Mouse (Mus musculus) neural tube, embryonic 13.5 days (tissue): ENCODE results near the gene Nsl1. TPM values are rescaled to one million over a fixed set of nuclear protein-coding genes. Genes with fewer than 3 reads are reported as not detected.

Experiments used
- ATAC-seq: fragments of 200-750 bp; cut with Nextera tagmentation; 2 replicates; pipeline ENCODE4 v1.8.0; 2017; ENCODE audit warnings: low read depth, mild to moderate bottlenecking, moderate TSS enrichment, moderate library complexity
- H3K27ac ChIP-seq: fragments of 300-500 bp; sonication (generic); replicated peaks from 2 replicates; pipeline ENCODE4 v1.5.1; 2015; ENCODE audit warnings: moderate library complexity, mild to moderate bottlenecking, inconsistent platforms
- H3K27me3 ChIP-seq: fragments of 300-500 bp; sonication (generic); 2 replicates; pipeline ENCODE4 v1.6.1; 2015; ENCODE audit warnings: mild to moderate bottlenecking, inconsistent platforms
- H3K36me3 ChIP-seq: fragments of 300-500 bp; sonication (generic); 2 replicates; pipeline ENCODE4 v1.6.1; 2015; ENCODE audit warnings: mild to moderate bottlenecking, inconsistent platforms
- H3K4me1 ChIP-seq: fragments of 300-500 bp; sonication (generic); replicated peaks from 2 replicates; pipeline ENCODE4 v1.6.1; 2015; ENCODE audit warnings: inconsistent platforms
- H3K4me2 ChIP-seq: fragments of 300-500 bp; sonication (generic); 2 replicates; pipeline ENCODE4 v1.6.1; 2015; ENCODE audit warnings: inconsistent platforms, mild to moderate bottlenecking, moderate library complexity
- H3K4me3 ChIP-seq: fragments of 300-500 bp; sonication (generic); 2 replicates; pipeline ENCODE4 v1.5.1; 2015; ENCODE audit warnings: mild to moderate bottlenecking, inconsistent platforms
- H3K9ac ChIP-seq: fragments of 300-500 bp; sonication (generic); 2 replicates; pipeline ENCODE4 v1.6.1; 2015; ENCODE audit warnings: moderate library complexity, mild to moderate bottlenecking, inconsistent platforms
- H3K9me3 ChIP-seq: fragments of 300-500 bp; sonication (generic); 2 replicates; pipeline ENCODE4 v1.6.1; 2016; ENCODE audit warnings: inconsistent platforms
- WGBS: fragments of 180-500 bp; shearing (Covaris S2); methylation state at CpG from one replicate; pipeline ENCODE4 v1.1.7; 2015; 5-methylcytosine and 5-hydroxymethylcytosine counted together
- polyA plus RNA-seq: library from polyadenylated mRNA; unstranded; fragments of >200 nt; fragmentation: Nextera tagmentation; extraction: Ambion mirVana; gene quantifications from 2 replicates; pipeline ENCODE4 v1.2.1, GENCODE M21; 2015

Nsl1 gene
- polyA plus RNA-seq, 1 experiment from 2014 or later, result 4.9 TPM

DNA sequence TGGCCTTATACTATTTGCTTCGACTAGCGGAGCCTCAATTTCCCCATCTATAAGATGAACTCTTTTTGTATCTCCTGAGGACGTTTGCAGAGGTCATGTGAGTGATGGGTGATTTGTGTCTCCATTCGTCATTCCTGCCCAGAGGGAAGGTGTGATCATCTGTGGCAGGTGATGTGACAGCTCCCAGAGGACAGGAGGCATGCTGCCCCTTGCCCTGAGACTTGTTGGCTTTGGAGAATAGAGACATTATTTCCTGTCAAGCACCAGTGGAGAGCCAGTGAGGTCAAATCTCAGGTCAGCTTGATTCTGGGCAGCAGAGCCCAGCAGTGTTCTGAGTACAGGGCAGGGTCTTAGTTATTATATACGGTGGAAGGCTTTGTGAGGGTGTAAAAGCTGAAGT lies 36.3 kb downstream of the Nsl1 start:
- WGBS, result 43% methylated on average over 5 of the region's 5 CpGs
- ATAC-seq, result no peak
- Histone ChIP-seq H3K9me3 (0 out of 2 replicates have a peak, but pooled peaks cover 6% of the 10 kb centered on the region), H3K27me3 (peaks cover 28% of the 10 kb centered on the region), H3K36me3 (no peaks in the 10 kb centered on the region), H3K27ac (no peak overlapping the region), H3K4me2 (peak overlapping the region; percentile 99), H3K9ac (no peak overlapping the region), H3K4me3 (peak overlapping the region; percentile 59), H3K4me1 (peaks cover 19% of the 10 kb centered on the region)

DNA sequence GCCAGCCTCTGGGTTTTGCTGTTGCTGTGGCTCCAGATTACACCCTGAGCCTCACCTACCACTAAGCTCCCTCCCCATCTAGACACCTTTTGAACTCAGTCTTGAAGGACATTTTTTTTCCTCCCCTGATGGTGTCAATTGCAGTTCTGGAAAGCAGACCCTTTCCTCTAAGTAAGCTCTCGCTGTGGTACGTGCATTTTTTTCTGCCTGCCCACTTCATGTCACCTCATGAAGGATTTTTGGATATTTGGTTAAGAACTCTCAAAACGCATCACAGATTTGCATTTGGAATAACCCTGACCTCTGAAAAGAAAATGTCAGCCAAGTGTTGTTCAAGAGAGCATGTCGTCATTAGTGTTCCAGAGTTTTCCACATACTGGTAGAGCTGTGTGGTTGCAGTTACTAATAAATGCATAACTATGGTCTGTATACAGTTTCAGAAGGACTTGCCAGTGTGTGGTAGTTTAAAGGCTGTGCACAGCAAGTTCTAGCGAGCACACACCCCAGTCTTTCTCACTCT lies 37.0 kb downstream of the Nsl1 start:
- H3K9ac ChIP-seq, result no peak overlapping the region
- ATAC-seq, result no peak
- 81% methylated on average over 5 of the region's 5 CpGs for WGBS
- no peak overlapping the region for H3K4me3 ChIP-seq
- 0 out of 2 replicates have a peak, but pooled peaks cover 6% of the 10 kb centered on the region for H3K9me3 ChIP-seq
- no peak overlapping the region for H3K27ac ChIP-seq
- H3K4me1 ChIP-seq, result peaks cover 19% of the 10 kb centered on the region
- H3K4me2 ChIP-seq, result no peak overlapping the region
- no peaks in the 10 kb centered on the region for H3K36me3 ChIP-seq
- H3K27me3 ChIP-seq, result peaks cover 28% of the 10 kb centered on the region

DNA sequence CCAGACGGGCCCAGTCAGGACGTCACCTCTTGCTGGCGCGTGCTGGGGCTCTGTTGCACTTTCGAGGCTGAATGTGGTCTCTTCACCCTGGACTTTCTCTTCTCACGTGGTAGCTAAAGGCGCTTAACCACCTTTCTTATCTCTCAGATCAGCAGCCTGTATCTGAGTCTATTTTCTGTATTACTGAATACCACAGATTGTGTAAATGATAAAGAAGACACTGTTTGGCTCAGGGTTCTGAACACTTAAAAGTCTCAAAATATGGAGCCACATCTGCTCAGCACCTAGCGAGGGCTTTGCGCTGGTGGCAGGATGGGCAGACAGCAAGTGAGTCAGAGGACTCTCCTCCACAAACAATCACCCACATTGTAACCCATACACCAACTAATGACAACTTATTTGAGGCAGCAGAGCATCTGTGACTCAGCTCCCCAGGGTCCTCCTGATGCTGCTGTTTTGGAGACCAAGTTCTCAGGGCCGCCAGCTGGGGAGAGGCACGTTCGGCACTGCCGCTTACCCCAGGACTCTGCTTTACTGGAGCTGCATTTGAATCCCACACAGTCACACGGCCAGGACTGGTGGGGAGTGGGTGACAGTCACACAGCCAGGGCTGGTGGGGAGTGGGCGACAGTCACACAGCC lies 40.0 kb downstream of the Nsl1 start:
- Histone ChIP-seq H3K4me2 (no peak overlapping the region), H3K4me1 (peaks cover 9% of the 10 kb centered on the region), H3K27me3 (peaks cover 21% of the 10 kb centered on the region), H3K9ac (no peak overlapping the region), H3K4me3 (no peak overlapping the region), H3K27ac (no peak overlapping the region), H3K36me3 (no peaks in the 10 kb centered on the region), H3K9me3 (0 out of 2 replicates have a peak, but pooled peaks cover 6% of the 10 kb centered on the region)
- ATAC-seq, result no peak
- WGBS, result 80% methylated on average over 15 of the region's 15 CpGs

DNA sequence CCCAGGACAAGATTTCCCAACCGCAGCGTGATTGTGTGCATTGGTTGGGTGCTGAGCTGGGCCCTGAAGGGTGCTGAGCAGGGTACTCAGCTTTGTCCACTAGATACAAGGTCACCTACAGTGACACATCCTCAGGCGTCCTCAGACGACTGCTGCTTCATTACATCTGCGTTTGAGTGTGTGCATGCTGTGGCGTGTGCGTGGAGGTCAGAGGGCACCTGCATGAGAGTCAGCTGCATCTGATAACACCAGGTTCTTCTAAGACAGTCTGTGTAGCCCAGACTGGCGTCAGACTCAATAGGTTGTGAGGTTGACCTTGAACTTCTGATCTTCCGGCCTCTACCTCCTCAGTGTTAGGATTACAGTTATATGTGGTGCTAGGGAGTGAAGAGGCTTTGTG lies 42.4 kb downstream of the Nsl1 start:
- Histone ChIP-seq H3K4me2 (no peak overlapping the region), H3K9me3 (0 out of 2 replicates have a peak, but pooled peaks cover 6% of the 10 kb centered on the region), H3K9ac (no peak overlapping the region), H3K4me3 (no peak overlapping the region), H3K27me3 (peaks cover under 1% of the 10 kb centered on the region; the same call in 1 of the 2 replicates), H3K4me1 (no peaks in the 10 kb centered on the region), H3K36me3 (no peaks in the 10 kb centered on the region), H3K27ac (no peak overlapping the region)
- WGBS, result 84% methylated on average over 9 of the region's 9 CpGs
- no peak for ATAC-seq

DNA sequence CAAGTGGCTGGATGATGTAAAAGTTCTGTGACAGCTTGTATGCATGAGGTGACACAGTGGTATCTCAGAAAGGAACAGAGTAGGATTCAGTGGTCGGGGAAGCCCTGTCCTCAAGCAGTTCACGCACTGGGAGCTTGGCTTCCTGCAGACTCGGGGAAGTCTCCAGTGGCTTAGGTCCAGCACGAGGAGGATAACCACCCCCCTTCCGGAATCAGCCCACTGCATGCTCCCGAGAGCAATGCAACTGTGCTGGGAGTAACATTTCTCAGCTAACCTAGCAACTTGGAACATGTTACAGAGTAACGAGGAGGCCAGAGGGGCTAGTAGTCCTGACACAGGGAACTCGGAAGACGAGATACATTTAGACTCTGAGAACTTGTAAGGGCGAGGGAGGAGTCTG lies 44.5 kb downstream of the Nsl1 start:
- no peak for ATAC-seq
- Histone ChIP-seq H3K27ac (no peak overlapping the region), H3K9me3 (no peaks in the 10 kb centered on the region), H3K4me3 (no peak overlapping the region), H3K36me3 (no peaks in the 10 kb centered on the region), H3K4me1 (peaks cover 6% of the 10 kb centered on the region; the same call in 1 of the 2 replicates), H3K27me3 (no peaks in the 10 kb centered on the region), H3K4me2 (no peak overlapping the region), H3K9ac (no peak overlapping the region)
- 75% methylated on average over 10 of the region's 10 CpGs for WGBS

DNA sequence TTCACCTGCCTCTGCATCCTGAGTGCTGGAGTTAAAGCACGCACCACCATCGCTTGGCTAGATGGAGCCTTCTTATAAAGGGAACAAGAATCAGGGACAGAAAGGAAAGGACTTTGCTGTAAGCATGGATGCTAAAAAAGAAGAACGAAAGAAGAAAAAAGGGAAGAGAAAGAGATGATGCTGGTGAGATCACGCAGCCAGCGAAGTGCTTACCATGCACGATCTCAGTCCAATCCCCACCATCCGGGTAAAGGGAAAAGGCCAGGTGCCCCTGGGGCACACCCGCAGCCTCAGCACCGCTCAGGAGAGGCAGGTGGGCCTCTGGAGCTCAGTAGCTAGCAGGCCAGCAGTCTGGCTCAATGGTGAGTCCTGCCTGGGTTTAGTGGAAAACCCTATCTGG lies 47.1 kb downstream of the Nsl1 start:
- WGBS, result 90% methylated on average over 9 of the region's 9 CpGs
- H3K4me3 ChIP-seq, result no peak overlapping the region
- H3K9ac ChIP-seq, result no peak overlapping the region
- H3K27me3 ChIP-seq, result no peaks in the 10 kb centered on the region
- H3K9me3 ChIP-seq, result no peaks in the 10 kb centered on the region
- H3K36me3 ChIP-seq, result no peaks in the 10 kb centered on the region
- no peak overlapping the region for H3K27ac ChIP-seq
- ATAC-seq, result no peak
- H3K4me1 ChIP-seq, result peaks cover 6% of the 10 kb centered on the region; the same call in 1 of the 2 replicates
- H3K4me2 ChIP-seq, result no peak overlapping the region

DNA sequence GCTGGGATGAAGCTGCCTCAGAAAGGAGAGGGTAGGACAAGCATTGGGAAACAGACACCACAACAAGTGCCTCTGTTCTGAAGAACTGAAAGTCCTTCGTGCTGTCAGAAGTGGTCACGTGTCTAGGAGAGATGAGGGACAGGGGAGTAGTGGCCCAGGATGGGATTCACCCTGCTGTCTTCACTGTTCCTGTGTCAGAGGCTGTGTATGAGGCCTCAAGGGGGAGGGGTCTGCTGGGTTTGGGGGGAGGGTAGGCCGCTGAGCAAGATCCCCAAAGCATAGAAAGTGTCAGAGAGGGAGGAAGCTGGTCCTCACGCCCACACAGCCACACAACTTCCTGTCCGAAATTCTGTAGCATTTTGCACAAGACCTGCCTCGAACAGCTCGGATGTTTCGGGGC lies 48.3 kb downstream of the Nsl1 start:
- H3K27me3 ChIP-seq, result no peaks in the 10 kb centered on the region
- 60% methylated on average over 8 of the region's 8 CpGs for WGBS
- H3K4me3 ChIP-seq, result no peak overlapping the region
- H3K9ac ChIP-seq, result no peak overlapping the region
- H3K36me3 ChIP-seq, result no peaks in the 10 kb centered on the region
- H3K9me3 ChIP-seq, result no peaks in the 10 kb centered on the region
- H3K27ac ChIP-seq, result no peak overlapping the region
- ATAC-seq, result no peak
- H3K4me1 ChIP-seq, result peaks cover 6% of the 10 kb centered on the region; the same call in 1 of the 2 replicates
- no peak overlapping the region for H3K4me2 ChIP-seq

DNA sequence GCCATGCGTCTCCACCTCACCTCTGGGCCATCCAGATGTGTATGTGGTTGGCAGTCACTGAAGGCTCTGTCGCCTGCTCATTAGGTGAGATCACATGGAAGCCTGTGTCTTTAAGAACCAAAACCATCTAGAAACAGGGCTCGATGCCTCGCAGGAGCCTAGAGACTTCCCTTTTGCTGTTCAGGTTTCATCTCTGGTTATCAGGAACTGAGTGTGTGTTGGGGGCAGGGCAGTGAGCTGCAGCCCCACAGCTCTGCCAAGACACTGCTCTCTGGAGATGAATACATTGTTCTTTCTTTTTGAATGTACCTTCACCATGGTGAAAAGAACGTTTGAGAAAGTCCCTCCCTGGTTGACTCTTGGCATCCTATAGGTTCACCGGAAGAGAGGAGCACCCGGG lies 52.1 kb downstream of the Nsl1 start:
- Histone ChIP-seq H3K4me1 (peaks cover 6% of the 10 kb centered on the region; the same call in 1 of the 2 replicates), H3K9ac (no peak overlapping the region), H3K4me2 (no peak overlapping the region), H3K36me3 (no peaks in the 10 kb centered on the region), H3K27ac (no peak overlapping the region), H3K9me3 (no peaks in the 10 kb centered on the region), H3K4me3 (no peak overlapping the region), H3K27me3 (no peaks in the 10 kb centered on the region)
- ATAC-seq, result no peak
- 84% methylated on average over 7 of the region's 7 CpGs for WGBS

DNA sequence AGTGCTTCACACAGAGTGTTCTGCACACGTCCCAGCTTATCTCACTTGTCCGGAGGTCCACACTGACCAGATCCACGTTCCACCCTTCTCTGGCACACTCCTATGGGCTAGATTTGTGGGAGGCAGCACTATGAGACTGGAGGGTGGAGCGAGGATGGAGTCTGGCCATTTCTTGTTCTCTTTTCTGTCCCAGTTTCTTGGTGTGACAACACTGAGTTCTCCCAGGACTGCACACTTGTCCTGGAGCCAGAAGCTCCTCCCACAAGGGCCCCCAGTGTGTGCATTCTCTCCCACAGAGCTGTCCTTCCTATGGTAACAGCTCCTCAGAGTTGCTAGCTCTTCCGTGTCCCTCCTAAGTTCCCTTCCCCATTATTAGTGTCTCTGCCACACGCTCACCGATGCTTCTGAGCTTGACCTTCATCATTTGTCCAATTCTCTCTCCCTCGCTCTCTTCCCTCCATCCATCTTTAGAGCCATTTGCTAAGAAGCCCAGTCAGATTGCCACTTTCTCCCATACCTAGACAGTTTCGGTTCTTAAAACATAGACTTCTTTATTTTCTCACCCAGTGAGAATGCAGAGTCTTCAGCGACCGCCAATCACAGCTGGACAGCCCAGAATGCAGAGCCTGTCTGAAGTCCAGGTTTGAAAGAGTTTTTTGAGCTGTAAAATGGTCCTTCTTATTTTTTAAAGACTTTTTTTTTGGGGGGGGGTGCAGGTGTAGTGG lies 52.9 kb downstream of the Nsl1 start:
- no peak for ATAC-seq
- 79% methylated on average over 11 of the region's 11 CpGs for WGBS

DNA sequence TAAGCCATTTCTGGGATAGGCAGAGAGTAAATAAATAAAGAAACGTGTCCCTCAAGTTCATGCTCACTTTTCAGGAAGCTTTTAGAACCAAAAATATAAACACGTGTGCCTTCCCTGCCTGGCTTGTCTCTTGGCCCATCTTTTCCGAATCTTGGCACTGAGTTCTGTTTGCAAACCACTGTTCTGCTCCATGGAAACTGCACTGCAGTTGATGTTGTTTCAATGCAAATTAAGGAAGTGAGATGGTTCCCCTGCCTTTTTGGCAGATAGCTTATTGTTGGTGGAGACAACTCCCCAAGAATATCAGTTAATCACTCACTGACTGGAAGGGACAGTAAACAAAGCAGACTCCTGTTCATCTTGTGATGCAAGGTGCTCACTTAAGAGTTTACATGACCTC lies 59.9 kb downstream of the Nsl1 start:
- WGBS, result 66% methylated on average over 3 of the region's 3 CpGs
- H3K36me3 ChIP-seq, result no peaks in the 10 kb centered on the region
- H3K27ac ChIP-seq, result no peak overlapping the region
- no peak overlapping the region for H3K9ac ChIP-seq
- H3K27me3 ChIP-seq, result peaks cover 17% of the 10 kb centered on the region; the same call in 1 of the 2 replicates
- peaks cover 7% of the 10 kb centered on the region for H3K4me1 ChIP-seq
- no peak overlapping the region for H3K4me3 ChIP-seq
- no peak overlapping the region for H3K4me2 ChIP-seq
- no peak for ATAC-seq
- no peaks in the 10 kb centered on the region for H3K9me3 ChIP-seq

More for the DNA sequence above, 52.9 kb downstream of the Nsl1 start:
- Histone ChIP-seq H3K36me3 (no peaks in the 10 kb centered on the region), H3K27ac (no peak overlapping the region), H3K4me2 (no peak overlapping the region), H3K4me1 (peaks cover 6% of the 10 kb centered on the region; the same call in 1 of the 2 replicates), H3K9me3 (no peaks in the 10 kb centered on the region), H3K27me3 (no peaks in the 10 kb centered on the region), H3K9ac (no peak overlapping the region), H3K4me3 (no peak overlapping the region)

DNA sequence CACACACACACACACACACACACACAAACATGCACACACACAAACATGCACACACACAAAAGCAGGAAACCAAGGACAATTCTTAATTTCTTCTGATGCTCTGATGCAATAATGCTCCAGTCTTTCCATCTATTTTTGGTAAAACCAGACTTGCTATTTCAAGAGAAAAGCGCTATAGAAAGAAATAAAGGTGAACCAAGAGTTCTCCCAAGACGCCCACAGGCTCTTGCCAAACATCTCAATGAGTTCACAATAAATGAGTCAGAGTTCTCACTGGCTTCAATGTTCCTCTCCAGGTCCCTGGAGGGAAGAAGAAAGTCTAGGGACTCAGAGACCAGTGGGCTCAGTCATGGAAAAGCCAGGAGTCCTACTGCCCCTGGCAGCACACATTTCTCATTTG lies 60.9 kb downstream of the Nsl1 start:
- H3K36me3 ChIP-seq, result no peaks in the 10 kb centered on the region
- 89% methylated on average over 2 of the region's 2 CpGs for WGBS
- H3K27ac ChIP-seq, result no peak overlapping the region
- no peak overlapping the region for H3K4me2 ChIP-seq
- H3K9me3 ChIP-seq, result no peaks in the 10 kb centered on the region
- H3K9ac ChIP-seq, result no peak overlapping the region
- H3K4me1 ChIP-seq, result peaks cover 7% of the 10 kb centered on the region
- no peak for ATAC-seq
- H3K27me3 ChIP-seq, result peaks cover 17% of the 10 kb centered on the region; the same call in 1 of the 2 replicates
- H3K4me3 ChIP-seq, result no peak overlapping the region

DNA sequence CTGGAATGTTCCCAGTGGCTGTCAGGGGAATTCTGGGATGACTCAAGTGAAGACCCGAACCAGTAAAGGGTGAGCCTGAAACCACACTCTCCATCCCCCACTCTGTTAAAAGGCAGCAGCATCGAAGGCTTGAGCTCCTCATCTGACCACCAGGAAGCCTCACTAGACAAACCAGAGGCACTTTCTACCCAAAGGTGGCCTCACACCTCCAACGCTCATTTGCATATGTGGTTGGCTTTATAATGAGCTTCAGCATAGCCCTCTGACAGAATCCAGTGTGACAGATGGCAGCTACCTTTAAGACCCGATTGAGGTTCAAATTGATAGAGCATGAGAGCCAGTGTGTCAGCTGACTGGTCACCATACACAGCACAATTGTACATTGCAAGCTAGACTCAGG lies 61.5 kb downstream of the Nsl1 start:
- Histone ChIP-seq H3K27me3 (peaks cover 17% of the 10 kb centered on the region; the same call in 1 of the 2 replicates), H3K4me3 (no peak overlapping the region), H3K4me2 (no peak overlapping the region), H3K4me1 (peaks cover 7% of the 10 kb centered on the region), H3K36me3 (no peaks in the 10 kb centered on the region), H3K27ac (no peak overlapping the region), H3K9ac (no peak overlapping the region), H3K9me3 (peaks cover 1% of the 10 kb centered on the region; the same call in 1 of the 2 replicates)
- WGBS, result 63% methylated on average over 4 of the region's 4 CpGs
- no peak for ATAC-seq
